Mouse (Mus musculus) neural tube, embryonic 11.5 days (tissue): Measurements from ENCODE around the gene Nab1. TPM values are rescaled to one million over a fixed set of nuclear protein-coding genes. Genes with fewer than 3 reads are reported as not detected.
A peak's percentile ranks its signal among the peaks of the same experiment; 100 is the strongest.

ENCODE experiments used
- ATAC-seq: fragments of 200-750 bp; cut with Nextera tagmentation; 2 replicates; pipeline ENCODE4 v1.8.0; 2017; ENCODE audit warnings: moderate number of reproducible peaks, mild to moderate bottlenecking, moderate TSS enrichment, moderate library complexity; ENCODE audit not compliant: insufficient read depth, low FRiP score, low TSS enrichment
- DNase-seq: peaks from one replicate; pipeline ENCODE4 v3.0.0-alpha.2; 2015; ENCODE audit warnings: low spot score
- H3K27ac ChIP-seq: fragments of 300-500 bp; sonication (generic); 2 replicates; pipeline ENCODE4 v1.5.1; 2014; ENCODE audit warnings: low read depth, mild to moderate bottlenecking, low read length
- H3K27me3 ChIP-seq: fragments of 300-500 bp; sonication (generic); 2 replicates; pipeline ENCODE4 v1.6.1; 2014; ENCODE audit warnings: mild to moderate bottlenecking, low read length, mixed read lengths; ENCODE audit not compliant: control insufficient read depth, insufficient read depth
- H3K36me3 ChIP-seq: fragments of 300-500 bp; sonication (generic); 2 replicates; pipeline ENCODE4 v1.6.1; 2014; ENCODE audit warnings: mild to moderate bottlenecking, low read length, moderate library complexity, mixed read lengths; ENCODE audit not compliant: control insufficient read depth, insufficient read depth
- H3K4me1 ChIP-seq: fragments of 300-500 bp; sonication (generic); 2 replicates; pipeline ENCODE4 v1.6.1; 2014; ENCODE audit warnings: low read length, mixed read lengths; ENCODE audit not compliant: control insufficient read depth, insufficient read depth
- H3K4me2 ChIP-seq: fragments of 300-500 bp; sonication (generic); 2 replicates; pipeline ENCODE4 v1.6.1; 2014; ENCODE audit warnings: low read depth, mild to moderate bottlenecking, moderate library complexity
- H3K4me3 ChIP-seq: fragments of 300-500 bp; sonication (generic); 2 replicates; pipeline ENCODE4 v1.5.1; 2014; ENCODE audit warnings: low read depth, low read length
- H3K9ac ChIP-seq: fragments of 300-500 bp; sonication (generic); 2 replicates; pipeline ENCODE4 v1.6.1; 2014; ENCODE audit warnings: mild to moderate bottlenecking, low read length
- H3K9me3 ChIP-seq: fragments of 300-500 bp; sonication (generic); 2 replicates; pipeline ENCODE4 v1.6.1; 2016; ENCODE audit warnings: low read length; ENCODE audit not compliant: control insufficient read depth
- whole genome bisulfite sequencing: fragments of 180-500 bp; shearing (Covaris S2); extraction: QIAGEN DNeasy Blood & Tissue Kit; methylation state at CpG from one replicate; pipeline ENCODE4 v1.1.7; 2014; 5-methylcytosine and 5-hydroxymethylcytosine counted together
- polyA plus RNA-seq: library from polyadenylated mRNA; unstranded; fragments of >200 nt; fragmentation: Nextera tagmentation; extraction: Ambion mirVana; gene quantifications from 2 replicates; pipeline ENCODE4 v1.2.1, GENCODE M21; 2014

The Nab1 gene
- polyA plus RNA-seq, 1 experiment from 2014 or later, result 10.3 TPM

- Histone ChIP-seq H3K36me3 (no peaks in the 10 kb centered on the region), H3K27ac (peak overlapping the region; percentile 27; the same call in 1 of the 2 replicates), H3K9ac (peak overlapping the region; percentile 81), H3K4me2 (peak overlapping the region; percentile 82), H3K27me3 (no peaks in the 10 kb centered on the region), H3K4me1 (no peaks in the 10 kb centered on the region), H3K4me3 (peak overlapping the region; percentile 83), H3K9me3 (no peaks in the 10 kb centered on the region)
- DNase-seq, result peak; percentile 47
- peak; percentile 66 for ATAC-seq
- under 1% methylated on average over 34 of the region's 68 CpGs for WGBS
Observed at GRCm38 (mm10) chr1:52499601-52500313, 722 bp downstream of the Nab1 start.

GRCm38 (mm10) chr1:52498786-52499450 lies 1.6 kb downstream of the Nab1 start:
- WGBS, result 17% methylated on average over 6 of the region's 6 CpGs
- Histone ChIP-seq H3K9me3 (no peaks in the 10 kb centered on the region), H3K4me1 (no peaks in the 10 kb centered on the region), H3K27me3 (no peaks in the 10 kb centered on the region), H3K9ac (no peak overlapping the region), H3K4me2 (peak overlapping the region; percentile 82), H3K4me3 (peak overlapping the region; percentile 83; the same call in 1 of the 2 replicates), H3K36me3 (no peaks in the 10 kb centered on the region), H3K27ac (no peak overlapping the region)
- ATAC-seq (no peak), DNase-seq (no peak)

GRCm38 (mm10) chr1:52489538-52490181 lies 10.8 kb downstream of the Nab1 start:
- no peak for ATAC-seq
- Histone ChIP-seq H3K4me1 (no peaks in the 10 kb centered on the region), H3K4me3 (no peak overlapping the region), H3K9ac (no peak overlapping the region), H3K36me3 (no peaks in the 10 kb centered on the region), H3K27me3 (no peaks in the 10 kb centered on the region), H3K27ac (no peak overlapping the region), H3K9me3 (0 out of 2 replicates have a peak, but pooled peaks cover 2% of the 10 kb centered on the region), H3K4me2 (no peak overlapping the region)
- WGBS, result 74% methylated on average over 7 of the region's 7 CpGs
- no peak for DNase-seq

GRCm38 (mm10) chr1:52484980-52485379 lies 15.5 kb downstream of the Nab1 start:
- no peak overlapping the region for H3K9ac ChIP-seq
- H3K36me3 ChIP-seq, result no peaks in the 10 kb centered on the region
- no peaks in the 10 kb centered on the region for H3K27me3 ChIP-seq
- no peak overlapping the region for H3K4me2 ChIP-seq
- 0 out of 2 replicates have a peak, but pooled peaks cover 2% of the 10 kb centered on the region for H3K9me3 ChIP-seq
- DNase-seq (no peak), ATAC-seq (no peak)
- 94% methylated on average over 4 of the region's 4 CpGs for WGBS
- H3K27ac ChIP-seq, result no peak overlapping the region
- no peaks in the 10 kb centered on the region for H3K4me1 ChIP-seq
- no peak overlapping the region for H3K4me3 ChIP-seq

GRCm38 (mm10) chr1:52474291-52474690 lies 26.2 kb downstream of the Nab1 start:
- 85% methylated on average over 1 of the region's 1 CpGs for WGBS
- Histone ChIP-seq H3K9ac (no peak overlapping the region), H3K4me3 (no peak overlapping the region), H3K4me2 (no peak overlapping the region), H3K9me3 (no peaks in the 10 kb centered on the region), H3K36me3 (no peaks in the 10 kb centered on the region), H3K4me1 (peaks cover 11% of the 10 kb centered on the region; the same call in 1 of the 2 replicates), H3K27ac (no peak overlapping the region), H3K27me3 (no peaks in the 10 kb centered on the region)
- DNase-seq, result no peak
- ATAC-seq, result no peak

GRCm38 (mm10) chr1:52470811-52471489 lies 29.5 kb downstream of the Nab1 start:
- Histone ChIP-seq H3K9me3 (no peaks in the 10 kb centered on the region), H3K27ac (0 out of 2 replicates have a peak overlapping the region, but pooled peaks have one; percentile 27), H3K4me2 (no peak overlapping the region), H3K9ac (no peak overlapping the region), H3K36me3 (no peaks in the 10 kb centered on the region), H3K4me3 (no peak overlapping the region), H3K27me3 (no peaks in the 10 kb centered on the region), H3K4me1 (peaks cover 11% of the 10 kb centered on the region; the same call in 1 of the 2 replicates)
- DNase-seq, result peak; percentile 24
- WGBS, result 34% methylated on average over 7 of the region's 7 CpGs
- ATAC-seq, result peak; percentile 83

- no peak for DNase-seq
- ATAC-seq, result no peak; the same call in 1 of the 2 replicates
- Histone ChIP-seq H3K36me3 (no peaks in the 10 kb centered on the region), H3K4me3 (no peak overlapping the region), H3K9me3 (no peaks in the 10 kb centered on the region), H3K27me3 (no peaks in the 10 kb centered on the region), H3K27ac (0 out of 2 replicates have a peak overlapping the region, but pooled peaks have one; percentile 27), H3K9ac (no peak overlapping the region), H3K4me1 (peaks cover 11% of the 10 kb centered on the region; the same call in 1 of the 2 replicates), H3K4me2 (no peak overlapping the region)
- 66% methylated on average over 4 of the region's 4 CpGs for WGBS
Observed at GRCm38 (mm10) chr1:52470326-52470725, 30.2 kb downstream of the Nab1 start.

- Histone ChIP-seq H3K4me2 (no peak overlapping the region), H3K27me3 (no peaks in the 10 kb centered on the region), H3K4me3 (no peak overlapping the region), H3K4me1 (peaks cover 11% of the 10 kb centered on the region; the same call in 1 of the 2 replicates), H3K9ac (no peak overlapping the region), H3K9me3 (no peaks in the 10 kb centered on the region), H3K36me3 (no peaks in the 10 kb centered on the region), H3K27ac (no peak overlapping the region)
- no peak for DNase-seq
- no peak for ATAC-seq
- WGBS, result 96% methylated on average over 8 of the region's 8 CpGs
Observed at GRCm38 (mm10) chr1:52466518-52467120, 33.9 kb downstream of the Nab1 start.
